Mouse (Mus musculus) liver, postnatal 0 days (tissue): ENCODE results near the gene Utrn.

Source experiments
- CTCF ChIP-seq: sonication (generic); IDR thresholded peaks from 2 replicates; pipeline ENCODE4 v1.5.1; 2016; ENCODE audit warnings: antibody characterized with exemption, low read depth
- EP300 ChIP-seq: IDR thresholded peaks from 2 replicates; pipeline ENCODE4 v1.6.1; 2016; ENCODE audit warnings: antibody characterized with exemption, low read depth, mild to moderate bottlenecking

GRCm38 (mm10) chr10:12812680-12813079 lies 56.5 kb downstream of the Utrn start:
- TF ChIP-seq CTCF: no peak
- no peak for TF ChIP-seq EP300
